Comparison of ENCODE assay signal across 27 mouse cellular contexts in the genomic region with DNA sequence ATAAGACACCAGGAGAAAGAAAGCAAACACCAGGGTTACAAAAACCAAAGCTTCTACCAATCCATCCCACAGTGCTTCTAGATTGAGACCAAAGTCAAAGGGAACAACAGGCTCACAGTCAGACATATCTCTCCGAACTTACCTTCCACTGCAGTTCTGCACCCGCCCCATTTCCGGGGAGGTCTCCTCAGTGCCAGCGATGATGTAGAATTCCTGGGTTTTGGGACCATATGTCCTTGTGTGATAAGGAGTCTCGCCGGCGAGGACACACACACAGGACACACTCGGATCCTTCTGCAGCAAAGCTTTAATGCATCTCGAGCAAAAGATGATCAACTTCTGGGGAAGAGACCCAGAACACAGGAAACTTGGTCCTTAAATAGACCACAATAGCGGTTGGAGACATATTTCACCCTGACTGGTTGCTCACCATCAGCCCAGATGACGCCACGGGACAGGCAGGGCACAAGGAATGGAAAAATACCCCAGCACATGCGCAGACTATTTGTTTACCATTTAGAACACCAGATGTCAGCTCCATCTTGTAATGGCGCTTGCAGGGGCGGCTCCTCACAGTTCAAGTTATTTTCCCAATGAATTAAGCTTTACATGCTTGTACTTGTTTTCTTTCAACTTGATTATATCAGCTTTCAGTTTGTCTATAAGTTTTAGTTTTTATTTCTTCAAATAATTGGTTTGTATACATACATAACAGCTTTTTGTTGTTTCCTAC.
"Had no signal": no experiment of that assay in that cellular context is flagged by ENCODE, and none has a peak within 500 bp of the region (broad histone marks: within the 10 kb centered on the region; RNA-seq: fewer than 3 reads in every experiment).

No protein-coding gene starts in this region.

- H3K9ac ChIP-seq: embryonic facial prominence, embryonic 12.5 days; embryonic facial prominence, embryonic 13.5 days; embryonic facial prominence, embryonic 15.5 days; forebrain, embryonic 12.5 days; forebrain, embryonic 13.5 days; forebrain, embryonic 15.5 days; forebrain, postnatal 0 days had no signal

- H3K27me3 ChIP-seq: embryonic facial prominence, embryonic 12.5 days; embryonic facial prominence, embryonic 13.5 days; embryonic facial prominence, embryonic 15.5 days; forebrain, embryonic 12.5 days; forebrain, embryonic 13.5 days; forebrain, embryonic 15.5 days had no signal

- H3K36me3 ChIP-seq: embryonic facial prominence, embryonic 10.5 days; embryonic facial prominence, embryonic 12.5 days; embryonic facial prominence, embryonic 13.5 days; embryonic facial prominence, embryonic 15.5 days; forebrain, embryonic 10.5 days; forebrain, embryonic 12.5 days; forebrain, embryonic 15.5 days; heart, embryonic 10.5 days had no signal

- H3K27ac ChIP-seq: embryonic facial prominence, embryonic 10.5 days; embryonic facial prominence, embryonic 12.5 days; embryonic facial prominence, embryonic 13.5 days; embryonic facial prominence, embryonic 15.5 days; forebrain, embryonic 10.5 days; forebrain, embryonic 12.5 days; forebrain, embryonic 13.5 days; forebrain, embryonic 15.5 days; gastrocnemius, adult 2 months; heart, adult 2 months; heart, embryonic 10.5 days had no signal

- DNase-seq: cerebellum, adult 9-10 months; cerebellum, adult 9-11 months; cerebellum, postnatal 10 days; cerebellum, postnatal 14 days; cerebellum, postnatal 25 days; cerebellum, postnatal 36 days; embryo, embryonic 11 days; forebrain, postnatal 0 days; gastrocnemius, adult 2 months; gastrocnemius, postnatal 10 days; gastrocnemius, postnatal 14 days; gastrocnemius, postnatal 25 days; gastrocnemius, postnatal 36 days; heart, adult 11 months; heart, adult 18-20 months; heart, adult 2 months had no signal

- H3K4me1 ChIP-seq: embryonic facial prominence, embryonic 10.5 days; embryonic facial prominence, embryonic 12.5 days; embryonic facial prominence, embryonic 13.5 days; embryonic facial prominence, embryonic 15.5 days; forebrain, embryonic 10.5 days; forebrain, embryonic 12.5 days; forebrain, embryonic 13.5 days; forebrain, embryonic 15.5 days; heart, embryonic 10.5 days had no signal

- H3K4me3 ChIP-seq: embryonic facial prominence, embryonic 10.5 days; embryonic facial prominence, embryonic 12.5 days; embryonic facial prominence, embryonic 13.5 days; embryonic facial prominence, embryonic 15.5 days; forebrain, embryonic 10.5 days; forebrain, embryonic 12.5 days; forebrain, embryonic 13.5 days; forebrain, embryonic 15.5 days; gastrocnemius, adult 2 months; heart, adult 2 months; heart, embryonic 10.5 days had no signal

- H3K9me3 ChIP-seq: embryonic facial prominence, embryonic 12.5 days; embryonic facial prominence, embryonic 15.5 days; forebrain, embryonic 12.5 days; forebrain, embryonic 13.5 days; forebrain, embryonic 15.5 days; heart, embryonic 10.5 days had no signal

- ATAC-seq: forebrain, embryonic 13.5 days; forebrain, embryonic 14.5 days; forebrain, embryonic 15.5 days; forebrain, embryonic 16.5 days; forebrain, postnatal 0 days had no signal
